Mouse (Mus musculus): ENCODE results near the gene Ldha. TPM values are rescaled to one million over a fixed set of nuclear protein-coding genes. Genes with fewer than 3 reads are reported as not detected.
"Not testable (repeated sequence)": the region's sequence is repeated elsewhere in the genome, so short reads cannot be mapped to it uniquely, and the experiment has no call there.

The Ldha gene
- total RNA-seq, 2 experiments from 2014 or later, result 29.2 to 72.9 TPM

GRCm38 (mm10) chr7:46871988-46872387 lies 30.7 kb downstream of the Ldha start:
- ATAC-seq (replicated peaks; ENCODE audit: low FRiP score, poor library complexity, severe bottlenecking), result no peak

GRCm38 (mm10) chr7:46876841-46877240 lies 35.6 kb downstream of the Ldha start:
- ATAC-seq (replicated peaks; ENCODE audit: low FRiP score, poor library complexity, severe bottlenecking), result no peak

GRCm38 (mm10) chr7:46877255-46877654 lies 36.0 kb downstream of the Ldha start:
- no peak for ATAC-seq (replicated peaks; ENCODE audit: low FRiP score, poor library complexity, severe bottlenecking)

- ATAC-seq (replicated peaks; ENCODE audit: low FRiP score, poor library complexity, severe bottlenecking), result no peak
Observed at GRCm38 (mm10) chr7:46879851-46880250, 38.6 kb downstream of the Ldha start.

GRCm38 (mm10) chr7:46880992-46881391 lies 39.7 kb downstream of the Ldha start:
- ATAC-seq (replicated peaks; ENCODE audit: low FRiP score, poor library complexity, severe bottlenecking), result no peak

- not testable (repeated sequence) for ATAC-seq (replicated peaks; ENCODE audit: low FRiP score, poor library complexity, severe bottlenecking)
Observed at GRCm38 (mm10) chr7:46881941-46882340, 40.7 kb downstream of the Ldha start.

- no peak for ATAC-seq (replicated peaks; ENCODE audit: low FRiP score, poor library complexity, severe bottlenecking)
Observed at GRCm38 (mm10) chr7:46883304-46883703, 42.0 kb downstream of the Ldha start.

- ATAC-seq (replicated peaks; ENCODE audit: low FRiP score, poor library complexity, severe bottlenecking), result no peak
Observed at GRCm38 (mm10) chr7:46895511-46895910, 54.2 kb downstream of the Ldha start.

GRCm38 (mm10) chr7:46899343-46899742 lies 58.1 kb downstream of the Ldha start:
- ATAC-seq (replicated peaks; ENCODE audit: low FRiP score, poor library complexity, severe bottlenecking), result no peak

Other genes with a start within 250 kb of the Ldha start
- gene Sergef, start 201.7 kb upstream of the Ldha start, total RNA-seq (2015; ENCODE audit: low replicate concordance), result 4.6 TPM in 1 of 2 replicates, not detected in the other
- gene Sergef, start 201.7 kb upstream of the Ldha start, total RNA-seq (2017; ENCODE audit: low replicate concordance), result 0.23 and 0.26 TPM in 2 replicates
- gene Tph1, start 168.9 kb upstream of the Ldha start, total RNA-seq (2015; ENCODE audit: low replicate concordance), result not detected in 2 replicates
- gene Tph1, start 168.9 kb upstream of the Ldha start, total RNA-seq (2017; ENCODE audit: low replicate concordance), result not detected in 2 replicates
- 7.1 and 7.9 TPM in 2 replicates for gene Saal1, start 130.8 kb upstream of the Ldha start, total RNA-seq (2015; ENCODE audit: low replicate concordance)
- gene Saal1, start 130.8 kb upstream of the Ldha start, total RNA-seq (2017; ENCODE audit: low replicate concordance), result 4.4 and 9.9 TPM in 2 replicates
- not detected in 2 replicates for gene Saa3, start 125.8 kb upstream of the Ldha start, total RNA-seq (2015; ENCODE audit: low replicate concordance)
- not detected in 2 replicates for gene Saa3, start 125.8 kb upstream of the Ldha start, total RNA-seq (2017; ENCODE audit: low replicate concordance)
- not detected in 2 replicates for gene Saa4, start 108.9 kb upstream of the Ldha start, total RNA-seq (2015; ENCODE audit: low replicate concordance)
- gene Saa4, start 108.9 kb upstream of the Ldha start, total RNA-seq (2017; ENCODE audit: low replicate concordance), result not detected in 2 replicates
- not detected in 2 replicates for gene Saa1, start 98.5 kb upstream of the Ldha start, total RNA-seq (2015; ENCODE audit: low replicate concordance)
- gene Saa1, start 98.5 kb upstream of the Ldha start, total RNA-seq (2017; ENCODE audit: low replicate concordance), result not detected in 2 replicates
- gene Saa2, start 89.7 kb upstream of the Ldha start, total RNA-seq (2015; ENCODE audit: low replicate concordance), result not detected in 2 replicates
- gene Saa2, start 89.7 kb upstream of the Ldha start, total RNA-seq (2017; ENCODE audit: low replicate concordance), result not detected in 2 replicates
- 7.2 and 9.2 TPM in 2 replicates for gene Hps5, start 45.4 kb upstream of the Ldha start, total RNA-seq (2015; ENCODE audit: low replicate concordance)
- 19.8 and 29.9 TPM in 2 replicates for gene Hps5, start 45.4 kb upstream of the Ldha start, total RNA-seq (2017; ENCODE audit: low replicate concordance)
- 16.2 and 28.5 TPM in 2 replicates for gene Gtf2h1, start 45.4 kb upstream of the Ldha start, total RNA-seq (2015; ENCODE audit: low replicate concordance)
- 15.2 and 25.9 TPM in 2 replicates for gene Gtf2h1, start 45.4 kb upstream of the Ldha start, total RNA-seq (2017; ENCODE audit: low replicate concordance)
- 2.2 TPM in 1 of 2 replicates, not detected in the other for gene Ldhc, start 19.7 kb downstream of the Ldha start, total RNA-seq (2015; ENCODE audit: low replicate concordance)
- 0.64 TPM in 1 of 2 replicates, not detected in the other for gene Ldhc, start 19.7 kb downstream of the Ldha start, total RNA-seq (2017; ENCODE audit: low replicate concordance)
- 75.7 and 78.4 TPM in 2 replicates for gene Tsg101, start 78.5 kb downstream of the Ldha start, total RNA-seq (2015; ENCODE audit: low replicate concordance)
- gene Tsg101, start 78.5 kb downstream of the Ldha start, total RNA-seq (2017; ENCODE audit: low replicate concordance), result 23.5 and 33.8 TPM in 2 replicates
- 19.8 and 39.0 TPM in 2 replicates for gene Uevld, start 117.1 kb downstream of the Ldha start, total RNA-seq (2015; ENCODE audit: low replicate concordance)
- gene Uevld, start 117.1 kb downstream of the Ldha start, total RNA-seq (2017; ENCODE audit: low replicate concordance), result 28.6 and 35.1 TPM in 2 replicates
- gene Gm9999, start 142.1 kb downstream of the Ldha start, total RNA-seq (2015; ENCODE audit: low replicate concordance), result not detected in 2 replicates
- not detected in 2 replicates for gene Gm9999, start 142.1 kb downstream of the Ldha start, total RNA-seq (2017; ENCODE audit: low replicate concordance)
- gene Spty2d1, start 166.9 kb downstream of the Ldha start, total RNA-seq (2015; ENCODE audit: low replicate concordance), result 23.1 and 34.8 TPM in 2 replicates
- gene Spty2d1, start 166.9 kb downstream of the Ldha start, total RNA-seq (2017; ENCODE audit: low replicate concordance), result 22.1 and 25.8 TPM in 2 replicates
- 3.6 and 10.1 TPM in 2 replicates for gene Tmem86a, start 209.1 kb downstream of the Ldha start, total RNA-seq (2015; ENCODE audit: low replicate concordance)
- 0.13 TPM in 1 of 2 replicates, not detected in the other for gene Tmem86a, start 209.1 kb downstream of the Ldha start, total RNA-seq (2017; ENCODE audit: low replicate concordance)